Mouse (Mus musculus): ENCODE results near the gene Sacs.
"Not testable (repeated sequence)": the region's sequence is repeated elsewhere in the genome, so short reads cannot be mapped to it uniquely, and the experiment has no call there.

The Sacs gene

DNA sequence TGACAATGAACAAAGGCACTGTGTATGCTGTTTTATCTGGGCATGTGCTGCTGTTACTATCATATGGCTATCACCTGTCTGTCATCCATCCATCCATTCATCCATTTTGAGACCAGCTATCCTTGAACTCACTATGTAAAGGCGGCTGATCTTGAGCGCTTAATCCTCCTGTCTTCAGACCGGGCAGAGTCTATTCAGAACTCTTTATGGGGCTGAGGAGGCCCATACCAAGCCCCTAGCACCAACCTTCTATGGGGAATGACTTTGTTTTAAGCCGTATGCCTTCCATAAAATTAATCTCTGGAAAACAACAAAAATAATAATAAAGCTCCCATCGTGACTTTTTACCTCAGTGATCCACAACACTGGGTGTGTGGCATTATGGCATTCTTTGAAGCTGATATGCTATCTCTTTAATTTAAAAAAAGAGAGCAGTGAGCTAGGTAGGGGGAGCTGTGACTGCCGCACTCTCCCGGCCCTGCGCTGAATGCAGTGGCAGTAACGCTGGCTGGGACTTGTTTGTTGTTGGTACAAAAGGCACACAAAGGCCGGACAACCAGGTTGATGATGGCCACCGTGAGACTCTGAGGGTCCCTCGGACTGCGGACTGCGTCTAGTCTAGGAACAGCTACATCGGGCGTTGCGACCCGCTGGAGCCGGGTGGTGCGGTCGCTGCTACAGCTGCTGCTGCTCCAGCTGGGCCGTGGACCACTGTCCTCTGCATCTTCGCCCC, at the start of gene Sacs:
TSS of gene Sacs (plus strand) at position 464 of the 733 bp plus-strand sequence.
- DNase-seq (ENCODE audit: low spot score): peak; percentile 64

DNA sequence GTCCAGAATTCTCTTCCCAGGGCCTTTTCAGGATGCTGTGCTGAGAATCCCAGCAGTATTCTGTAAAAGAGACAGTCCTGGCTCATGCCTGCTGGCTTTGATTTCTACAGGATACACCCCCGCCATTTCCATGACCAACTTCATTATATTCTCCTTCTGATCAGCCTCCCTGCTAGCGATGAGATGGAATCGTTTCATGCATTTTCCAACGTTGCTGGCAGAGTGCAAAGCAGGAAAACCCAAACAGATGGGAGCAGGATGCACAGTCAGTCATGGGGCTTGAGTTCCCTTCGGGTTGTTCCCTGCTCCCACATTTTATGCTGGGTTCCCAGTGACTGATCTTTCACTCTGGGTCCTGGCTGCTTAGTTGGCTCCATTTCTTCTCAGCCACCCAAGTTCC, 47.3 kb upstream of the Sacs start:
- DNase-seq (ENCODE audit: low spot score): no peak

DNA sequence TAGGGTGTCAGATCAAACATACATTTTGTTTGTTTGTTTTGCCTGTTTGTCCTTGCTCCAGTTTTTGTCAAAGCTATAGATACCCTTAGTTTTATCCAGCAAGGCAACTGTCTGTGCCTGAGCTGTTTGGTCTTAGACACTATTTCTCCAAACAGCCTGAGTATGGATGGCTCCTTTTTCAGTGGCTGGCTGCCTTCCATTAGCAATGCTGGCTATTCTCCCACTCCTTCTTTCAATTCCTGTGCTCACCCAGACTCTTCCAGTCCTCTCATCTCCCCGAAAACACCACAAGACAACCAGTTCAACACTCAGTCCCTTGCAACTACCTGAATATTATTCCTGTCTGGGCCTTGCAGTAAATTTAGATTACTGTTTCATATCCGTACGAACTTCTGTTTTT, 46.2 kb upstream of the Sacs start:
- DNase-seq (ENCODE audit: low spot score): no peak

DNA sequence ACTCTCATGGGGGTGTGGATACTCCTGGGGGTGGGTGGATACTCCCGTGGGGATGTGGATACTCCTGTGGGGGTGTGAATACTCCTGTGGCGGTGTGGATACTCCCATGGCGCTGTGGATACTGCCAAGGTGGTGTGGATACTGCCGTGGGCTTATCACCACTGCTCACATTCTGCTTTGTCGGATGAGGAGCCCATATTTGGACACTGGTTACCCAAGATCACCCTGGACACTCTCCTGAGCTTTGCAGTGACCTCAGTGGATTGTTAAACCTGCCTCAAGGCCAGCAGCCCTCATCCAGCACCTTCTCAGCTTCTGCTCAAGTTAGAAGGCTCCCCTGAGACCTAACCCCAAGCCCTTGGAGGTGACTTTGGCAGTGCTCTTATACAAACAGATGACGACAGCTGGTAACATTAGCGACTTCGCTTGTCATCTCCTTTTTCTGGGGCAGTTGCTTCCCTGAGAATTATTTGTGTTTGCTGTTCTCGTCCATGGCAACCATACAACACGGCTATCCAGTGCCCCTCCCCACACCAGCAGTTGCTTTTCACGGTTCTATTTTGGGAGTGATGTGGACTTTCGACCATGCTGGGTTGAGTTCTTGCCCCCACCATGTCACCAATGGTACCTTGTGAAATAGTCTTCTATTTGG, 40.2 kb upstream of the Sacs start:
- no peak for DNase-seq (ENCODE audit: low spot score)

DNA sequence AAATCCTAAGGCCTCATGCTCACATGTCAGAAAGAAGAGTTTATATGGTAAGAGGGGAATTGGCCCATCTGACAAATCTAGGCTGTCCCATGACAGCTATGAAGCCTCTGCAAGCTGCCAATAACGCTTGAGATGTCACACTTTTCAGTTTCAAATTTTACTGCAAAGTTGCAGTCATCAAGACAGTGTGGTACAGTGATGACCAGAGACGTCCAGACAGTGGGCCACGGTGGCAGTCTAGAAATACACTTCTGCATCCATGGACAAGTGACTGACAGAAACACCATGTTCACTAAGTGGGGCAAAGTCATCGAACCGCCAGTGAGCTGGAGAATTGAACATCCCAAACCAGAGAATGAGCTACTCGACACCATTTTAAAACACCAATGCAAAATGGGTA, 37.5 kb upstream of the Sacs start:
- no peak for DNase-seq (ENCODE audit: low spot score)

DNA sequence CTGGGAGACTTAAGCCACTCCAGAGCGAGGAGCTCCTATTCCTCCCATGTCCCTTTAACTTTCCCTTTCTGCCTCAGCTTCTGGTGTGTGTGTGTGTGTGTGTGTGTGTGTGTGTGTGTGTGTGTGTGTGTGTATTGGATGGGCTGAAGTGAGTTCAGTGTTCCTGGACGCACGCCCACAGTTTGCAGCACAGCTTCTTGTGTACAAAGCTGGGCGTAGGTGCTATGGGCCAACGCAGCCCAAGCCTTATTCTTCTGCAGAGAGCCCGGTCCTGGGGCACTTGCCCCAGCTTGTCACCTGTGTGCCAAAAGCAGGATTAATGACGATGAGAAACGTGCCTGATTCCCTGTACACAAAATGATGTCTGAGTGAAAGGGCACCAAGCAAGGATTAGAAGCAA, 31.9 kb upstream of the Sacs start:
- no peak for DNase-seq (ENCODE audit: low spot score)

DNA sequence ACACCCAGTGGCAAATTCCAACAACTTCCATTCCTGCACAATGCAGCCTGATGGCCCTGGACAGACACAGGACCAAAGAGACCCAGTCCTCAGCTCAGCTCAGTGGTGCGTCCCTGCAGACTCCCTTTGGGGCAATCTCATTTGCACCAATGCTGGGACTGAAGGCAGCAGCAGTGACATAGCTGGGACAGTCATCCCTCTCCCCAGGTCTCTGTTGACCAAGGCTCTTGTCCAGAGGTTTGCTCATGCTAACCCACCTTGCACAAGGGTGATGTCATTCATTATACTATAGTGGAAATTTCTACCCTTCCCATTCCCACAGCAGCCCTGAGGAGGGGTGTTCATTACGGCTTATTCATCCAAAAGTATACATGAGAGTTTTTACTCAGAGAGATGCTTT, 29.6 kb upstream of the Sacs start:
- no peak for DNase-seq (ENCODE audit: low spot score)

DNA sequence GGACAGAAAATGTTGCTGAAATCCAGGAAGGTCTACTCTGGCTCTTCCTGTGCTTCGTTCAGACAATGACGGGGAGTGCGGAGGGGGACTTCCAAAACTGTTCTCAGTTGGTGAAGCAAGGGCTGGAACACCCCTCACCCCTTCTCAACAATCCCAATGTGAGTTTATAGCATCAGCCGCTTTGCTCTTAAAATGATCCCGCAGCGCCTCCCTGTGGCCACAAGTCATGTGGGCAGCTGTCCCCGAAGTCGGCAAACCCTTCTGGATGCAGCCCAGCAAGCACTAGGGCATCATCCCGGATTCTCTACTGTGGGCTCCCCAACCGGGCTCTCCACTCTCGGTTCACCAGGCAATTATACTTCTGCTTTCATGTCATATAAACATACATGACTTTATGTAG, 25.9 kb upstream of the Sacs start:
- peak; percentile 90 for DNase-seq (ENCODE audit: low spot score)

DNA sequence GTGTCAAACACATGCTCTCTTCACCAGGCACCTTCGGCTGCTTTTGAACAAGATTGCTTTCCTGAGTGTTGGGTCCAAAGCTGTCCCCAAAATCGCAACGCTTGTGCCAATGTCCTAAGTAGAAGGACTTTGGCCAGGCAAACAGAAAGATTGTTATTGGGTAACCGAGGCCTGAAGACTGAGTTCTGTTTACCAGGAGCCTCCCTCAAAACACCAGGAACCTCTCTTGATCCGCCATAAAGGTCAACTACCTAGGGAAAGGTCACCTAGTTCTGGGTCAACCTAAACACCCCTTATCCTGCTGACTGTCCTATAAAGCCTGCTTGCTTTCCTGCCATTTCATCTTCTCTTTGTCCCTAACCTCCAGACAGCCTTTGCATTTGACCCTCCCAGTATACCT, 13.5 kb upstream of the Sacs start:
- no peak for DNase-seq (ENCODE audit: low spot score)

DNA sequence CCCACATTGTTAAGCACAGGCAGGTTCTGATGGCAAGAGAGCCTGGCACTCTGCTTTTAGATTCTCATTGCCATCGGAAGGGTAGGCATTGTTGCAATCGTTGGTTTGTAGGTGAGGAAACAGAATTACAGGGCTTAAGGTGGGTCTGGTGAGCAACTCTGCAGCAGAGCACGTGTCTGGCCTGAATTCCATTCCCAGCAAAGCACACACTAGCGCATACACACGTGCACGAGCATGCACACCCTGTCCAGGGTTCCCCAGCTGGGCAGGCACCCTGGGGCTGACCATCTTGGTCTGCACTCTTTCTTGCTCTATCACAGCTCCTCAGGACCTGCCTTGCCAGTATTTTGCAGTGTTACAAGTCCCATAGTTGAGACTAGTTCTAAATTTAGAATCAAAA, 13.1 kb upstream of the Sacs start:
- no peak for DNase-seq (ENCODE audit: low spot score)

DNA sequence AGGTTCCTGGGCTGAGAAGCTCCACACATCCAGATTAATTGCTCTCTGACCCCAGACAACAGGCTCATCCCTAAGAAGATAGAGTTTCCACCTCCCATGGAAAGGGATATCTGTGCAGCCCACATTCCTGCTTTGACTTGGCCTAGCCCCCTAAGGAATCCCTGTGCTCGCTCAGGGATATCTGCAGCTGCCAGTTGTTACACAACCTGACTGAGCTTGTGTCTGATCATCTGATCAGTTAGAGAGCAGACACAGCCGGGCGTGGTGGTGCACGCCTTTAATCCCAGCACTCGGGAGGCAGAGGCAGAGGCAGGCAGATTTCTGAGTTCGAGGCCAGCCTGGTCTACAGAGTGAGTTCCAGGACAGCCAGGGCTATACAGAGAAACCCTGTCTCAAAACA, 10.9 kb upstream of the Sacs start:
- DNase-seq (ENCODE audit: low spot score): not testable (repeated sequence)

DNA sequence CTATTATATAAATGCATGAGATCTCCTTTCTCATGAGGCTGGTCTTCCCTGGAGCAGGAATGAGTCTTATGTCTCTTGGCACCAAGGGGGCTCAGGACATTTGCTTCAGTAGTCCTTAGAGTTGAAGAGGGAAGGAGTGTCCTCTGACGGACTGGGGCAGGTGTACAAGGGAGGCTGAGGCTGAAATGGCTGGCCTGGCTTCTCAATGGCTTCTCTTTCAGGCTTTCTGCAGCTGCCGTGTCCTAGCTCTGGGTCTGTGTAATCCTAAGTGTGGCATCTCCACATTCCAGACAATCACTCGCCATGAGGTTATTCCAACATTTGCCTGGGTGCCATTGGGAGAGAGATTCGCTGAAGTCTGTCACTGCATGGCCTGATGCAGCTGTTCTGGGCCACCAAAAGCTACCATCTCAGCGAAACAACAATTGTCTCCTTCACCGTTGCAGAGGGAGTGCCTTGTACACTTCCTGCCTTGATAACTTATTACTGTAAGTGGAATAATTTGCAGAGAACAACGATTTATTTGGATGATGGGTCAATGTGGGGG, 9.2 kb upstream of the Sacs start:
- no peak for DNase-seq (ENCODE audit: low spot score)

DNA sequence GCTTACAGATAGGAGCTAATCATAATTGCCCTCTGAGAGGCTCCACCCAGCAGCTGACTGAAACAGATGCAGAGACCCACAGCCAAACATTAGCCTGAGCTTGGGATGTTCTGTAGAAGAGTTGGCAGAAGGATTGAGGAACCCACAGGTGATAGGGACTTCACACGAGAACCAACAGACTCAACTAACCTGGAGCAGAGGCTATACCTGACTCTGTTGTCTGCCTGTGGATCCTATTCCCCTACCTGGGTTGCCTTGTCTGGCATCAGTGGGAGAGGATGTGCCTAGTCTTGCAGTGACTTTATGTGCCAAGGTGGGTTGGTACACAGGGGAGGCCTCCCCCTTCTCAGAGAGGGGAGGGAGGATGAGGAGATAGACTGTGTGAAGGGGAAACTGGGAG, 5.7 kb upstream of the Sacs start:
- DNase-seq (ENCODE audit: low spot score): no peak

DNA sequence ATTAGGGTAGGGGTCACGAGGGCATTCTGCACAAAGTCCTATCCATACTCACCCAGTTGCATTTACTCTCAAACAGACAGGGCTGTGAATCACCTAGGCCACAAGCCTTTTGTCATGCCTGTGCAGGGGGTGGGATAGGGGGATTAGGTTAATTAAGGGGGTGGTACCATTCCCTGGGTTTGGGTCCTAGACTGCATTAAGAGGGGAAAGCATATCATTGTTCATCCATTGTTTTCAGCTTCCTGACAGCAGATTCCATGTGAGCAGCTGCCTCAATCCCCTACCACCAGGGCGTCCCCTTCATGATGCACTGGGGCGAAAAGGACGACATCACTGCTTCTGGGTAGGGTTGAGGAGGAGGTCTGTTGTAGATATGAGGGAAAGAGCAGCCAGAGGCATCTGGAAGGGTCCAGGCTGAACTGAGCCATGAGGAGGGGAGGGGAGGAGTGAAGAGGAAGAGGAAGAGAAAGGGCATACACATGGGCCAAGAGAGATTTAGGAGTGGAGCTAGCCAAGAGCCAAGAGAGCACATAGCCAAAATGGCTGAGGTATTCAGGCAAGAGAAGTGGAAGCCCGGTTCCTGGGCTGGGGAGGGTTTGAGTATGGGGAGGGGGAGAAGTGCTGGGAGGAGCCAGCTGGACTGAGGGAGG, 3.8 kb upstream of the Sacs start:
- no peak for DNase-seq (ENCODE audit: low spot score)

DNA sequence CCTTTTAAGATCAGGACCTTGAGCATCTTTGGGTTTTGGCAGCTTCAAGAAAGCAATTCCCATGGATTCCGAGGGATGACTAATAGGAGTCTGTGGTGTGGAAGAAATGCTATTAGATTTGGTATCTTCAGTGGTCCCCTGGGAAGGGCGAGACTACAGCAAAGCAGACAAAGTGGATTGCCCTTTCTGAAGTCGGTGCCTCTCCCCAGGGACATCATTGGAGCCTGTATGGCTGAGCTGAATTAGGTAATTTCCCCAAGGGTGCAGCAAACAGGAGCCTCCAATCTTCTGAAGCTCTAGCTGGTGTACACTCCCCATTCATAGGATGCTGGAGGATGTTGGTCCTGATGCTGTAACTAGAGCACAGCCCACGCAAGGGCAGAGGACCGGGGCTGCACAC, 847 bp upstream of the Sacs start:
- no peak for DNase-seq (ENCODE audit: low spot score)

DNA sequence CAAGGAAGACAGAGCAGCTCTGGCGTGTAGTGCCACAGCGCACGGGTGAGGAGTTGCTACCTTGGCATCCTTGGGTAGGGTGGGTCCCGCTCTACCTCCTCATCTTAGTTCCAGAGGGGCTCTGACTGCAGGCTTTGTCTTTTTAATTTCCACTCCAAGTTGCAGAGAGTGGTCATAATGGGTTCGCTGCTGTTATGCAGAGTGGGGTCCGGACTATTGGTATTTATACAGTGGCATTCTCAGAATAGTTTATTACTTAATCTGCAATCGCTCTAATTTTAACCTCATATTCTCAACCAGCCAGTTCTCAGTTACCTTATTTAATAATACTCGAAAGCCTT, 440 bp downstream of the Sacs start:
- no peak for DNase-seq (ENCODE audit: low spot score)

DNA sequence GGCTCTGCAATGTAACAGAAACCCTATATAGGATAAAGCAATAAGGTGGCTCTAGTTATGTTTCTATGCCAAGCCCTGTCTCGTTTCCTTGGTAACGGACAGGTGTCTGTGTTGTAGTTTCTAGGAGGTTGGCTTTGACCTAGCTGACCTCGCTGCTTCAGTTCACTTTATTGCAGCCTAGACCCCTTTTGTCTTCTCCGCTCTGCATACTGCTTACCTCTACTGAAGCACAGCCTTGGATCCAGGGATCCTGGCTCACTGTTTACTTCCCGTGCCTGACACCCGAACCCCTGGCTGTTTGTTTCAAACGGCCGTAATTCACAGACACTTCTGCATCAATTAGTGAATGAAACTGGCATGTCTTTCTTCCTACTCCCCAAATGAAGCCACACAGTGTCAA, 5.1 kb downstream of the Sacs start:
- DNase-seq (ENCODE audit: low spot score): no peak

DNA sequence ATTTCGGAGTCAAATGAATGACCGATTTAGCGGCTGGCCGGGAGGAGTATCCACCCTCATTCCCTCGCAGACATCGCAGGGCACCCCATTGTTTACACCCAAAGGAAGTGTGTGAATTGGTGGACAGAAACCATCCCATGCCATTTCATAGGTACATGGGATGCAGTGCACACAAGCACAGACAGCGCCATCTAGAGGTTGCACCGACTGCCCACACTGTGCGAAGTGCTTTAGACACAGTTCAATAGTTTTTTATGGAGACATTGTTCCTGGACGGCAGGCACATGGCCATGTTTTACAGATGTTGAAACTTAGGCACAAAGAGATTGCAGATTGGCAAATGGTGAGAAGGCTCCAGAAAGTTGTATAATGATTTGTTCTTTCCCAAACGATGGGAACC, 5.6 kb downstream of the Sacs start:
- DNase-seq (ENCODE audit: low spot score): peak; percentile 82

DNA sequence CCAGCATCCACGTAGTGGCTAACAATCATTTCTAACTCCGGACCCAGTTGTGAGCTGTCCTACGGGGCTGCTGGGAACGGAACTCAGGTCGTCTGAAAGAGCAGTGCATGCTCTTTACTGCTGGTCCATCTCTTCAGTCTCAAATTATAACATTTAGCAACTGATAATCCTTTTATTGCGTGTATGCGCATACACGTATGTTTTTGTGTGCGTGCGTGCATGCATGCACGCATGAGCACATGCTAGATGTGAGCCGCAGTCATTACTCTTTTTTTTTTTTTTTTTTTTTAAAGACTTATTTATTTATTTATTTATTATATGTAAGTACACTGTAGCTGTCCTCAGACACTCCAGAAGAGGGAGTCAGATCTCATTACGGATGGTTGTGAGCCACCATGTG, 12.2 kb downstream of the Sacs start:
- not testable (repeated sequence) for DNase-seq (ENCODE audit: low spot score)

DNA sequence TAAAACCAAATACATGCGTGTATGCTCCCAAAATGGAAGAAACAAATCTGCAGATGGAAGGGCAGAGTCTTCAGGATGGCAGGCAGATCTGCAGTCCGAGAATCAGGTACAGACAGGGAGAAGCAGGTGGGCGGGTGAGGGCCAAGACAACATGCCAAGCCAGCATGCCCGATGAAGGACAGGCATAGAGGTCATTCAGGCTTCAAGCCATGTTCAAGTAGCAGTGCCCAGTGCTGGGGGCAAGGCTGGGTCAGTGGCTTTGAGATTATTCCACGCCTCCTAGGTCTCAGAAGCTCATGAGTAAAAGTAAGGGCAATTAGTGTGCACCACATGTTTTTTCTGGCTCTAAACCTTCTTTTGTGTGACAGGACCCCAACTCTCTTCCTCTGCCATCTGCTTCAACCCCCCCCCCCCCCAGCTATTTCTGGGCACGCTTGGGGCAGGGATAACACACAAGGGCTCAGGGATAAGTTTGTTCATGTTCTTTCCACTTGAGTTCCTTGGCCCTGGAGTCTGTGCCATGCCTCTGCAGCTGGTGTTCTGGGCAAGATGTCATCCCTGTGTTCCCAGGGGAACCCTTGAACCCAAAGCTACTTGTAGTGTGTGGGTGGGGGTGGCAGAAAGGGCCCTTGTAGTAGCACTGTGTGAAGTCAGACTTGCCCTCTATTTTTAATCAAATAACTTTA, 16.8 kb downstream of the Sacs start:
- no peak for DNase-seq (ENCODE audit: low spot score)

DNA sequence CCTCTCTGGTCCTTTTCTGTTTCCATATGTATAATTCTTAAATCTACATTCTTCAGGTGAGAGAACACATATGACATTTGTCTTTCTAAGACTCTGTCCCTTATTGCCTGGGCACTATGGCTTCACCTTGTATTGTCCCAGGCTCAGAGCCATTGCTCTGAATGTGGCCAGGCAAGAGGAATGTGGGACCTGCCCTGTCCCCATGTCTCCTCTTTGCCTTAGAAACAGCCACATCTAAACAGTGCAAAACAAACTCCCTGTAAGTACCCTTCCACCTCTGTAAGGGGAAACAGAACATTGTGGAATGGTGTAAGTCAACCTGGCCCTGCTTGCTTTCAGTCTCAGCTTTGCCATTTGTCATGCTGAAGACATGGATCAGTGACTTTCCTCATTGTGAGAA, 17.4 kb downstream of the Sacs start:
- DNase-seq (ENCODE audit: low spot score): no peak

DNA sequence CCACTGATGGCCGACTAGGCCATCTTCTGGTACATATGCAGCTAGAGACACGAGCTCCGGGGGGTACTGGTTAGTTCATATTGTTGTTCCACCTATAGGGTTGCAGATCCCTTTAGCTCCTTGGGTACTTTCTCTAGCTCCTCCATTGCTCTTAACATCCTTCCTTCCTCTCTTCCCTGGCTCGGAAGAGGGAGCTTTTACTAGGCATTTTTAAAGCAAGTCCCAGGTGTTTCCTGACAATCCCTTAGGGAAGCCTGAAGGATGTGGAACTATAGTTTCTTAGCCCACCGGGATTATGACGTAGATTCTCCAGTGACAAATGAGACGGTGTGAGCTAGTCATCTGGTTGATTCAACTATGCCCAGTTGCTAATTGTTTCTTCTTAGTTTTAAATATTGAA, 19.2 kb downstream of the Sacs start:
- not testable (repeated sequence) for DNase-seq (ENCODE audit: low spot score)

DNA sequence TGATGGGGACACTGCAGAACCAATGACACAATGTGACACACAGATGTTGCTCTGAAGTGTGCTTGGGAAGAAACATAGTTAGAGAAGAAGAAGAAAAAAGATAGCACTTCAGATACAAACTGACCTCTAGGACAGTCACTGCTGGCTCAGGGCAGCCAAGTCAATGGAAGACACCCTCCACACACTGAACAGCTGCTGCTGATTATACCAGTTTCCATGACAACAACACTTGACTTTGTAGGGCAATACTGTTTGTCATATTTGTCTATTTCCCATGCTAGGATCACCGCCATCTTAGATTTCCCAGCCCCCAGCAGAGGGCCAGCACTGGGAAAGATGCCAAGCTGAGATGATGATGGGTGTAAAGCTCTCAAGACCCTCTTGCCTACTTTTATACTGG, 22.7 kb downstream of the Sacs start:
- peak; percentile 38 for DNase-seq (ENCODE audit: low spot score)
